Mouse (Mus musculus) CH12.LX (cell line): ENCODE data around the gene P2ry6.
A peak's percentile ranks its signal among the peaks of the same experiment; 100 is the strongest.

Experiments used
- CTCF ChIP-seq, 2 experiments: IDR thresholded peaks in 1 of 2; conservative IDR thresholded peaks in 1 of 2; 2 replicates each; pipeline ENCODE4 v1.5.1; 2011 to 2012; ENCODE audit warnings: low read depth in 2 of 2, low read length in 2 of 2, improper control_type of control experiment in 1 of 2, inconsistent platforms in 1 of 2, mild to moderate bottlenecking in 1 of 2, moderate library complexity in 1 of 2
- HCFC1 ChIP-seq: IDR thresholded peaks from 2 replicates; pipeline ENCODE4 v1.6.1; 2012; ENCODE audit warnings: low read depth, mild to moderate bottlenecking, inconsistent platforms, low read length, improper control_type of control experiment
- IRF4 ChIP-seq: IDR thresholded peaks from 2 replicates; pipeline ENCODE4 v1.6.1; 2014; ENCODE audit warnings: low read depth, mild to moderate bottlenecking, inconsistent platforms, low read length, improper control_type of control experiment
- POLR2A ChIP-seq: IDR thresholded peaks from 2 replicates; pipeline ENCODE4 v1.6.1; 2011; ENCODE audit warnings: low read depth, mild to moderate bottlenecking, improper control_type of control experiment, low read length
- SIN3A ChIP-seq: IDR thresholded peaks from 2 replicates; pipeline ENCODE4 v1.6.1; 2012; ENCODE audit warnings: low read length, improper control_type of control experiment, inconsistent platforms

- TF ChIP-seq POLR2A, result no peak
- peak; percentile 44 for TF ChIP-seq HCFC1
- 0 out of 2 replicates have a peak, but pooled peaks have one; percentile 44 for TF ChIP-seq SIN3A
- peak; percentile 88 to 95 for TF ChIP-seq CTCF (conservative IDR thresholded peaks at IDR 0.05 in 1 of 2, IDR thresholded peaks at IDR 0.05 in 1 of 2; ENCODE audit: low read depth in 2 of 2, low read length in 2 of 2)
- peak; percentile 74 for TF ChIP-seq IRF4
These were observed 31.4 kb downstream of the P2ry6 start for GRCm38 (mm10) chr7:100942789-100943615.
